ENCODE assay signal across 8 mouse cellular contexts in genomic region chr6:127446436-127446890, GRCm38 (mm10). TPM values are rescaled to one million over a fixed set of nuclear protein-coding genes. Genes with fewer than 3 reads are reported as not detected.
DNase-seq lines count a peak whose midpoint lies in the region; ATAC-seq and TF ChIP-seq lines count a peak whose summit lies in the region.

Parp11 (plus strand) TSS chr6:127446840.

- CTCF ChIA-PET in Patski (lab: Charles Lee): interaction anchor here (1.1 to 3.6 kb wide), 9 partner anchors 9 to 304 kb away, joined by 3 to 13 read pairs (median 8); no protein-coding TSS in a partner anchor

- no peaks in the 10 kb centered on the region; the same call in 1 of the 2 replicates for H3K4me1 ChIP-seq in hindbrain, embryonic 15.5 days (replicated peaks)

- no peak for DNase-seq in Patski (ENCODE audit: low read depth, low spot score)
- DNase-seq in cerebellum, postnatal 10 days: peak; percentile 84 to 87
- peak; percentile 68 to 75 for DNase-seq in frontal cortex, postnatal 25 days (ENCODE audit: low spot score in 2 of 2)
- peak; percentile 39 for DNase-seq in left cerebral cortex, adult 11 months (ENCODE audit: low spot score)
- peak; percentile 42 to 78 for DNase-seq in lung, postnatal 4 days
- peak; percentile 43 for DNase-seq in retina, postnatal 7 days (ENCODE audit: low read depth, low spot score)
- DNase-seq in urinary bladder, postnatal 4 days (ENCODE audit: low spot score in 2 of 2): peak; percentile 35 to 70

- in situ Hi-C loops in Patski (cut with MboI; ENCODE audit: low pct_unique_long_range_greater_than_20kb): loop anchor here (5.0 kb wide), 3 partner anchors 84 to 299 kb away; no protein-coding TSS in a partner anchor

- H3K27ac ChIP-seq in hindbrain, embryonic 15.5 days (replicated peaks): no peak within 1 kb of the TSS

- WGBS in hindbrain, embryonic 15.5 days: 21% methylated on average over 8 of the region's 8 CpGs

- no peak within 1 kb of the TSS for H3K4me2 ChIP-seq in hindbrain, embryonic 15.5 days

- H3K4me3 ChIP-seq in hindbrain, embryonic 15.5 days: no peak within 1 kb of the TSS

- no peaks in the 10 kb centered on the region for H3K27me3 ChIP-seq in Patski
- peaks cover 3% of the 10 kb centered on the region; the same call in 1 of the 2 replicates for H3K27me3 ChIP-seq in hindbrain, embryonic 15.5 days

- TF ChIP-seq CTCF in Patski (IDR thresholded peaks at IDR 0.05): peak; percentile 88

- peak; percentile 78 for ATAC-seq in Patski
- no peak for ATAC-seq in hindbrain, embryonic 15.5 days (ENCODE audit: low FRiP score, low read depth)

- H3K36me3 ChIP-seq in hindbrain, embryonic 15.5 days: no peaks in the 10 kb centered on the region

- no peaks in the 10 kb centered on the region for H3K9me3 ChIP-seq in hindbrain, embryonic 15.5 days

- POLR2A ChIA-PET in Patski (lab: Charles Lee): no interaction called here

- no peak within 1 kb of the TSS for H3K9ac ChIP-seq in hindbrain, embryonic 15.5 days

RNA-seq across cellular contexts. Expression of gene Parp11, which starts in this region (rescaled TPM):
- 17.2 TPM for polyA plus RNA-seq in Patski (2021)
- polyA plus RNA-seq in hindbrain, embryonic 15.5 days (2015; fragmentation: Nextera tagmentation; extraction: Ambion mirVana): 73.9 and 75.0 TPM in 2 replicates
